Comparison of ENCODE assay signal across 9 mouse cellular contexts in the genomic region with DNA sequence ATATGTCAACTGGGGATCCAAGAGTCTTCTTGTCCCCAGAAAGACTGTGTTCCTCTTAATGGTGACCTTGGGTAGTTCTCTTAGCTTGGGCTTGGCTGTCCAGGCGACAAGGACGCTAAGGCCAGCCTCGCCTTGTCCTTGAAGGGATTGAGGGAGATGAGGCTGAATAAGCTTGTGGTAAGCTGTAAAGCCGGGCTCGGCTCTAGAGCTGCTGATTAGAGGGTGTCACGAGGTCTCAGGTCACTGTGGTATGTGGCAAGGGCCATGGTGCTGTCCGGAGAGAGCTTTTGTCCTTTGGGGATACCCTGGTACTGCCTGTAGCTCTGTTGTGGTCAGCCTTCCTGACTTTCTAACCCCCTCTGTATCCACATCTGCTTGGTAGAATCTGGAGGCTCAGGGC. TPM values are rescaled to one million over a fixed set of nuclear protein-coding genes. Genes with fewer than 3 reads are reported as not detected.
A peak's percentile ranks its signal among the peaks of the same experiment; 100 is the strongest.
DNase-seq lines count a peak whose midpoint lies in the region; ATAC-seq lines count a peak whose summit lies in the region.
"Had no signal": no experiment of that assay in that cellular context is flagged by ENCODE, and none has a peak within 500 bp of the region (broad histone marks: within the 10 kb centered on the region; RNA-seq: fewer than 3 reads in every experiment).

No protein-coding gene starts in this region.

- H3K4me3 ChIP-seq in embryonic facial prominence, embryonic 14.5 days (ENCODE audit: low read depth, low read length) = peak overlapping the region; percentile 92
- H3K4me3 ChIP-seq in intestine, embryonic 15.5 days (replicated peaks) = peak overlapping the region; percentile 96
- peak overlapping the region; percentile 87 for H3K4me3 ChIP-seq in midbrain, embryonic 15.5 days

- 0 out of 2 replicates have a peak overlapping the region, but pooled peaks have one; percentile 30 for H3K9ac ChIP-seq in embryonic facial prominence, embryonic 14.5 days (ENCODE audit: low read depth, low read length)
- H3K9ac ChIP-seq in intestine, embryonic 15.5 days = no peak overlapping the region
- peak overlapping the region; percentile 96 for H3K9ac ChIP-seq in midbrain, embryonic 15.5 days

- 73% methylated on average over 7 of the region's 7 CpGs for WGBS in embryonic facial prominence, embryonic 14.5 days
- 53% methylated on average over 7 of the region's 7 CpGs for WGBS in intestine, embryonic 15.5 days
- 81% methylated on average over 7 of the region's 7 CpGs for WGBS in midbrain, embryonic 15.5 days

- 0 out of 2 replicates have a peak overlapping the region, but pooled peaks have one; percentile 10 for H3K27ac ChIP-seq in embryonic facial prominence, embryonic 14.5 days (replicated peaks; ENCODE audit: low read depth, low read length)
- H3K27ac ChIP-seq in intestine, embryonic 15.5 days = peak overlapping the region; percentile 48
- 0 out of 2 replicates have a peak overlapping the region, but pooled peaks have one; percentile 96 for H3K27ac ChIP-seq in midbrain, embryonic 15.5 days

- no peaks in the 10 kb centered on the region for H3K9me3 ChIP-seq in embryonic facial prominence, embryonic 14.5 days (ENCODE audit: control insufficient read depth, low read length)
- H3K9me3 ChIP-seq in intestine, embryonic 15.5 days = no peaks in the 10 kb centered on the region
- no peaks in the 10 kb centered on the region for H3K9me3 ChIP-seq in midbrain, embryonic 15.5 days
- H3K9me3 ChIP-seq: G1E had no signal

- DNase-seq in heart, adult 8-10 months (ENCODE audit: low spot score) = peak; percentile 35
- DNase-seq in heart, postnatal 4 days = no peak
- no peak for DNase-seq in embryonic facial prominence, embryonic 14.5 days (ENCODE audit: low spot score)
- no peak for DNase-seq in left cerebral cortex, adult 8-10 months (ENCODE audit: low spot score in 2 of 2)
- DNase-seq in spleen, postnatal 4 days (ENCODE audit: low spot score in 2 of 2) = no peak

- peaks cover 35% of the 10 kb centered on the region for H3K4me1 ChIP-seq in embryonic facial prominence, embryonic 14.5 days (ENCODE audit: control insufficient read depth, insufficient read depth, low read length)
- peaks cover 51% of the 10 kb centered on the region for H3K4me1 ChIP-seq in intestine, embryonic 15.5 days (replicated peaks)
- peaks cover 56% of the 10 kb centered on the region for H3K4me1 ChIP-seq in midbrain, embryonic 15.5 days

- H3K4me2 ChIP-seq in embryonic facial prominence, embryonic 14.5 days (ENCODE audit: low read depth, low read length) = peak overlapping the region; percentile 95
- peak overlapping the region; percentile 90 for H3K4me2 ChIP-seq in intestine, embryonic 15.5 days (replicated peaks)
- peak overlapping the region; percentile 72 for H3K4me2 ChIP-seq in midbrain, embryonic 15.5 days

- peaks cover 2% of the 10 kb centered on the region; the same call in 1 of the 2 replicates for H3K36me3 ChIP-seq in embryonic facial prominence, embryonic 14.5 days (ENCODE audit: control insufficient read depth, insufficient read depth, low read length)
- H3K36me3 ChIP-seq in intestine, embryonic 15.5 days = no peaks in the 10 kb centered on the region
- H3K36me3 ChIP-seq in midbrain, embryonic 15.5 days (replicated peaks) = no peaks in the 10 kb centered on the region
- H3K36me3 ChIP-seq: G1E had no signal

- no peak for ATAC-seq in embryonic facial prominence, embryonic 14.5 days (ENCODE audit: low read depth)
- no peak for ATAC-seq in intestine, embryonic 15.5 days
- ATAC-seq in midbrain, embryonic 15.5 days (replicated peaks) = no peak
- ATAC-seq in monocyte, adult 5-6 weeks (replicated peaks; ENCODE audit: insufficient number of reproducible peaks, low FRiP score, low TSS enrichment, poor library complexity, severe bottlenecking) = no peak

- no peaks in the 10 kb centered on the region for H3K27me3 ChIP-seq in embryonic facial prominence, embryonic 14.5 days (replicated peaks; ENCODE audit: control insufficient read depth, insufficient read depth, low read length)
- no peaks in the 10 kb centered on the region for H3K27me3 ChIP-seq in intestine, embryonic 15.5 days (replicated peaks)
- no peaks in the 10 kb centered on the region for H3K27me3 ChIP-seq in midbrain, embryonic 15.5 days (replicated peaks)

RNA-seq across cellular contexts. Expression of gene Slc6a6, which starts 2.0 kb away (rescaled TPM):
- 100 to 1,000 TPM in 2 of 4 experiments, 10 to 100 TPM in 2; 91.8 to 114 (median 101) TPM for total RNA-seq in heart, adult 8-10 months (2022)
- total RNA-seq in heart, postnatal 4 days (2021) = 100 to 1,000 TPM; 142 to 158 TPM
- 40.8 and 47.5 TPM in 2 replicates for polyA plus RNA-seq in embryonic facial prominence, embryonic 14.5 days (2014; fragmentation: Nextera tagmentation; extraction: Ambion mirVana)
- polyA plus RNA-seq in intestine, embryonic 15.5 days (2015; fragmentation: Nextera tagmentation; extraction: Ambion mirVana) = 78.0 and 87.9 TPM in 2 replicates
- polyA plus RNA-seq in midbrain, embryonic 15.5 days (2015; fragmentation: Nextera tagmentation; extraction: Ambion mirVana) = 117 and 123 TPM in 2 replicates
- 100 to 1,000 TPM; 154 to 181 (median 168) TPM for total RNA-seq in left cerebral cortex, adult 8-10 months (2022)
- total RNA-seq in monocyte, adult 5-6 weeks (2017) = 63.2 to 87.6 TPM (median 76.2 TPM) in 3 replicates

Comparison
In these comparisons a context has a peak if more than half of its experiments do, and no peak if none do; other contexts are left out.
1. H3K27ac ChIP-seq: peak in every context shown above with its lines; median percentile 96 in midbrain, embryonic 15.5 days; 48 in intestine, embryonic 15.5 days; 10 in embryonic facial prominence, embryonic 14.5 days.